Mouse (Mus musculus) lung, adult 2 months (tissue): ENCODE results near the gene C1galt1. TPM values are rescaled to one million over a fixed set of nuclear protein-coding genes. Genes with fewer than 3 reads are reported as not detected.

Experiments used
- DNase-seq: peaks from one replicate; pipeline ENCODE4 v3.0.0; 2022
- H3K4me1 ChIP-seq: fragments of 200-500 bp; 2 replicates; pipeline ENCODE4 v1.6.1; 2011; ENCODE audit warnings: low read length; ENCODE audit not compliant: control insufficient read depth, insufficient read depth
- H3K4me3 ChIP-seq: fragments of 200-500 bp; replicated peaks from 2 replicates; pipeline ENCODE3; 2011; ENCODE audit warnings: low read depth, mild to moderate bottlenecking, control low read depth, low read length; ENCODE audit errors: extremely low read depth
- CTCF ChIP-seq: fragments of 200-500 bp; IDR thresholded peaks from 2 replicates; pipeline ENCODE4 v1.5.1; 2011; ENCODE audit warnings: mild to moderate bottlenecking, low read length, control low read depth; ENCODE audit not compliant: insufficient read depth
- POLR2A ChIP-seq: fragments of 200-500 bp; IDR thresholded peaks from 2 replicates; pipeline ENCODE4 v1.6.1; 2011; ENCODE audit warnings: low read depth, mild to moderate bottlenecking, control low read depth, low read length, borderline replicate concordance; ENCODE audit errors: extremely low read depth
- WGBS: fragments of 180-500 bp; shearing (Covaris S2); methylation state at CpG from one replicate; pipeline ENCODE4 v1.1.7; 2018; 5-methylcytosine and 5-hydroxymethylcytosine counted together
- polyA plus RNA-seq: library from polyadenylated mRNA; depleted of rRNA; stranded (reverse); fragments of >200 nt; gene quantifications from 2 replicates; pipeline ENCODE4 v1.2.3, GENCODE M21; 2012

C1galt1 gene
- polyA plus RNA-seq, 1 experiment = 5.6 TPM

DNA sequence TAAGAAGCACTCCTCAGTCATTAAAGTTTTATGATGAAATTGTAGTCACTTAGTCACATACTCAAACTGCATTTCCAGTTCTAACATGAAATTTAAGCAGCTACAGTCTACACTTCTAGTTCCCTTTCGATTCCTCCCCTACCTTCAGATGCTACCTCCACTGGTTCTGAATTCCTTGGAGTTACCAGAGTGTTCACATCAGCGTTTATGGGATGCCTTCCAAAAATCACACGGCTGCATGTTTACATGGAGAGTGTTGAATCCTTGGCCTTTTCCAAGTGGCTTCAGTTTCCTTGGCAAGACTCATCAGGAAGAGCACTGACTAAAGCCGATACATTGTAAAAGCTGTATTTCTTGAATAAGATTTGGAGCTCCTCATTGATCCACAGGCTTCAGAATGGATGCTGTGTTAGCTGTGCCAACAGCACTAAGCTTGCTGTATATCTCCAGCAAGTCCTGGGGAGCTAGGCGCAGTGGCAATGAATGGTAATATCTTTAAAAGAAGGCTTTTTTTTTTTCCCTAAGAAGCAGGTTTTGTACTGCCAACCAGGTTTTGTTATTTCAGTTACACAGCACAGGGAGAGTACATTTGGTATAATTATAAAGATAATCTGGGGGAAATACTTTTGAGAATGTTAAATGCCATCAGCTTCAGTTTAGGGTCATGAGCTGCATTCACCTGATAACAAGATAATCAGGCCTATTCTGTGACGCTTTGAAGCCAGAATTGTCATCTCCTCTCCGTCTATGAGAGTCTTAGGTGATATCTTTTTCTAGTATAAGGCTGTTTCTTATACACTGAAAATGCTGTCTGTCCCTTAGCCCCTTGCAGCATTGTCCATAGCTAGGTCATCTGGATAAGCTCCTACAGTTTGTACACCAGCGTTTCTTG is 13.0 kb downstream of the C1galt1 start:
- TF ChIP-seq CTCF = no peak
- TF ChIP-seq POLR2A = no peak
- WGBS = 50% methylated on average over 8 of the region's 8 CpGs
- peaks cover 11% of the 10 kb centered on the region for H3K4me1 ChIP-seq
- no peak for DNase-seq
- H3K4me3 ChIP-seq = no peak overlapping the region

DNA sequence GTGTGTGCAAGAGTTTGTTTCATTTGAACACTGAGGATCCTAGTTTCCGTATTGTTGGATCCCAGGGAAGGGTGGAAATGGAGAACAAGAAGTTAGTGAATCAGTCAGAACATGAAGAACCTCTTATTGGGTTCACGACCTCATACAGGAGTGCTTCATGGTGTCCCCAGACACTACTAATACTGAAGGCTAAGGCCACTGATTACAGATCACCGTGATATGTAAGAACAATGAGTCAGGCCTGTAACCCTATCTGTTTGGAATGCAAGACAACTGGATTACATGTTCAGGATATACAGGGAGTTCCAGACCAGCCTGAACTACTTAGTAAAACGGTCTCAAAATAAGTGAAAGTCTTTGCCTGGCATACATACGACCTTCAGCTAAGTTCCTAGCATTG is 13.9 kb downstream of the C1galt1 start:
- WGBS = 72% methylated on average over 5 of the region's 5 CpGs
- DNase-seq = no peak
- peaks cover 11% of the 10 kb centered on the region for H3K4me1 ChIP-seq
- H3K4me3 ChIP-seq = no peak overlapping the region
- no peak for TF ChIP-seq CTCF
- no peak for TF ChIP-seq POLR2A

DNA sequence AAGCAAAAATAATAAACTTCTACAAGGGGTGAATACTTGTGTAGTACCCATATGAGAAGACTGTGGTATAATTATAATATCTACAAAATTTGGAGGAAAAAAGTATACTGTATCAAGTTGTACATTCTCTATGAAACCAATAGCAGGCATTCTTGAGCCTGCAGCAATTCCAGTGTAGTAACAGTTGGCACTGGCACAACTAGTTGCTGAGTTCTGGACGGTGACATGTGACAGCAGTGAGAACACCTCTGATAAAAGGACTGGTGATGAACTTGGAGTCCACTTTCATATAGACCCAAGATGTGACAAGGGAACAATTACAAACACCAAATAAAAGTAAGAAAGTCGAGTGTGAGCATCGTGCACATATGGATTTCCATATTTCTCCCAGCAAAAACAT is 14.5 kb downstream of the C1galt1 start:
- DNase-seq = no peak
- H3K4me3 ChIP-seq = no peak overlapping the region
- peaks cover 11% of the 10 kb centered on the region for H3K4me1 ChIP-seq
- TF ChIP-seq POLR2A (no peak), CTCF (no peak)
- 82% methylated on average over 3 of the region's 3 CpGs for WGBS

DNA sequence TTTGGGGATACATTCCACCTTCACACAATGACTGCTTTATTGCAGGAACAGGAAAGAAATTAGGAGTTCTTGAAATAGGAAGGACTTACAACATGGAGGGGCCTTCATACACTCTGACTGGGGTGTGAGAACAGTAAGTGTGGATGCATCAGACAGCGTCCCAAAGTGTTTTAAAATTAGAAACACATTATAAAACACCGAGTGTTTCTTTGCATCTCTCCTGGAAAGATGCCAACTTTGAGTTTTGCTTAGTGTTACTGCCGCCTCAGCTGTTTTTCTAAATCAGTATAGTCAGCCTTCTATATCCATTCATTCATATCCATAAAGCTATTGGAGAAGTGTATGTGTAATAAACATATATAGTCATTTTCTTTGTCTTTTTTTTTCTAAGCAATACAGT is 16.4 kb downstream of the C1galt1 start:
- TF ChIP-seq POLR2A (no peak), CTCF (no peak)
- no peak for DNase-seq
- Histone ChIP-seq H3K4me3 (no peak overlapping the region), H3K4me1 (peaks cover 10% of the 10 kb centered on the region)
- whole genome bisulfite sequencing = 48% methylated on average over 3 of the region's 3 CpGs

DNA sequence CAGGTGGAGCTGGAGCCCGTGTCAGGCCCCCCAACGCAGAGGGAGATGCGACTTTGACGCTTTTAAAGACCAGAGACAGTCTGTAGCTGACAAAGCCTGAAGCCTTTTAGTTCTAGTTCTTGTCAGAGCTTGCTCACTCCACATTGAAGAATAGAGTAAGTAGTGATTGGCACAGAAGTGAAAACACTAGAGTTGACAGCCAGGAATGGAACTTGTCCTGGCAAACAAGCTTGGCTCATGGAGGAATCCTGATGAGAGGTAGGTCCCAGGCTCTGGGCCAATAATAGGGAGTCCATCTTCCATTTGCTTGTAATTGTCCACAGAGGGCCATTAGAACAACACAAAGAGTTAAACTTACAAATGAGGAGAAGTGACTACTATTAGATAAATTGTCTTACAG is 18.7 kb downstream of the C1galt1 start:
- H3K4me1 ChIP-seq = no peaks in the 10 kb centered on the region
- DNase-seq = no peak
- H3K4me3 ChIP-seq = no peak overlapping the region
- WGBS = 87% methylated on average over 4 of the region's 4 CpGs
- TF ChIP-seq POLR2A (no peak), CTCF (no peak)

DNA sequence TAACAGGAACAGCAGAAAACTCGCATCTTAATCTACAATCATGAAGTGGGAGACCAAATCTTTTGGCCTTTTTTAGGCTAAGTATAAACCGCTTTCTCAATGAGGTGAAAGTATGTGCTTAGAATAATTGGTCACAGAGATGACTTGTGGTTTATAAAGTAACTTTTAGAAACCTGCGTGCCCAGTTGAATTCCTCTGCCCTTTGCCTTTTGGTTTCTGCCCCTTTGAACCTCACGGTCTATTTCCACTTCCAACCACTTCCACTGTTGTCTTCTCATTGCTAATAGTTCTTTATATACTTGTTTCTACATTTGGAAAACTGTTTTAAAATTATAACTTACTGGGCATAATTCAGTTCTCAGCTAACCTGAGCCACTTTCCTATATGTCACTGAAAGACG is 32.2 kb downstream of the C1galt1 start:
- TF ChIP-seq CTCF = no peak
- TF ChIP-seq POLR2A = no peak
- Histone ChIP-seq H3K4me1 (no peaks in the 10 kb centered on the region), H3K4me3 (no peak overlapping the region)
- 87% methylated on average over 5 of the region's 5 CpGs for WGBS
- no peak for DNase-seq

DNA sequence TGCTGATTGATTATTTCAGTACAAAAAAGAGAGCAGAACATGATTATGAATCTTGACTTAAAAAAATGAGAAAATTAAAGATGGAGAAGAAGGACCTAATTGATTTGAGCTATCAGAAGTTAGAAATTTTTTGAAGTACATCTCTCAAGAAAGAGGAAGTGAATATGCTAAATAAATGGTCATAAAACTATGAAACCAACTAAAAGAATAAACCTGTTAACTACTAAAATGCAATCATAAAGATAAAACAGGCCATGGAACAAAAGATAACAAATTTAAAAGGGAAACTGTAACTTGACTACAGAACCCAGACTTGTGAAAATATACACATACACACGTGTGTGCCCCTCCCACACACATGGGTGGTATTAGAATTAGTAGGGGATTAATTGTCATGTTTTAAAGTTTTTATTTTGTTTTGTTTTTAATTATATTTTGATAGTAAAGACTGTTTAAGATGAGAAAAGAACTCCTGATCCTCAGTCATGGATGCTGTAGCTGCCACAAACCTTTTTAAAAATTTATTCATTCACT is 37.0 kb downstream of the C1galt1 start:
- Histone ChIP-seq H3K4me3 (no peak overlapping the region), H3K4me1 (no peaks in the 10 kb centered on the region)
- 59% methylated on average over 1 of the region's 1 CpGs for WGBS
- no peak for DNase-seq
- TF ChIP-seq POLR2A (no peak), CTCF (no peak)

DNA sequence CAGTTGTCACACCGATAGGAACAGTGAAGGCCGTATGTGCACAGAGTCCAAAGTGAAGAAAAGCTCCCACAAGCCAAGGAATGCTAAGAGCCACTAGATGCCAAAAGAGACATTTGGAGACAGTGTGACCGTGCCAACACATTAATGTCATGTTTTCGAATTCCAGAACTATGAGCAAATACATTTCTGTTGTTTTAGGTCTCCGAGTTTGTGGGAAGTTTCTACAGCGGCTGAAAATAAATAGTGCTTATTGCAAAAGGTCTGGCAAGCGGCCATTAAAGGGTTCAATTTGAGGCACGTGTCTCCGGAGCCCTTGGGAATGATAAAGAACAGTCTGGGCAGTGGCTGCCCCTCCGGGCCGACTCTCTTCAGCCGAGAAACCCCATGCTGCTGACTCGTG is 37.9 kb downstream of the C1galt1 start:
- no peak overlapping the region for H3K4me3 ChIP-seq
- TF ChIP-seq CTCF = no peak
- TF ChIP-seq POLR2A = no peak
- 43% methylated on average over 13 of the region's 13 CpGs for WGBS
- DNase-seq = peak; percentile 48
- H3K4me1 ChIP-seq = no peaks in the 10 kb centered on the region

DNA sequence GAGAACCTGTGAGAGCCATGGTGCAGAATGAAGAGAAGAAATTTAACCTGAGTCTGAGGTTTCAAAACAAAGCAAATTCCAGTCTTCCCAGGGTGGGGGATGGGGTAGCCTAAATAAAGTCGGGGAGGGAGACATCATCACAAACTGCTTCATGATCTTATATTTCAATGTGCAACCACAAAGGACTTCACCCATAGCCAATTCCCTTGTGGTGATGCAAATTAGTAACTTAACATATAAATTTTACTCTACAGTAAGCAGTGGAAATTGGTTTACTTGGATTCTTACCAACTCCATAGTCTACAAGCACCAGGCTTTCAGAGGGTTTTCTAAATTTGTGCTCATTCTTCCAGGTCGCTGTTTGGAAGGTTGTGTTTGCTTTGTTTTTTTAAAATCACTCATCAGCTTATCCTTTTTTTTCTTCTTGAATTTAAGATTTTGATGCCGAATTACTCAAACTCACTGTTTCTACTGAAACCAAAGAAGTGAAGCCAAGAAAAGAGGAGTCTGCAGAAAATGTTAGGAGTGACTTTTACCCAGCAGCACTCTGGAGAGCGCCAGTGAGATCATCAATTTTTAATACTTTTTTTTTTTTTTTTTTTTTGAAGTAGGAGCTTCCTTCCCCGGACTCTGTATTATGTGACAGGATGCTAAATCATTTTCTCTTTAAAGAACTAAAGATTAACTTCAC is 41.5 kb downstream of the C1galt1 start:
- WGBS = 64% methylated on average over 5 of the region's 5 CpGs
- no peak for DNase-seq
- TF ChIP-seq POLR2A = no peak
- TF ChIP-seq CTCF = no peak
- Histone ChIP-seq H3K4me3 (no peak overlapping the region), H3K4me1 (no peaks in the 10 kb centered on the region)
